Mouse (Mus musculus) spleen, adult 2 months (tissue): ENCODE measurements around the gene Flot2. TPM values are rescaled to one million over a fixed set of nuclear protein-coding genes. Genes with fewer than 3 reads are reported as not detected.
A peak's percentile ranks its signal among the peaks of the same experiment; 100 is the strongest.

Experiments used
- DNase-seq, 2 experiments: peaks; one replicate each; pipeline versions ENCODE4 v3.0.0 to v3.0.0-alpha.2; 2012 to 2021; ENCODE audit warnings: low spot score in 2 of 2, low read depth in 1 of 2
- H3K27ac ChIP-seq: fragments of 200-500 bp; 2 replicates; pipeline ENCODE4 v1.5.1; 2012; ENCODE audit warnings: low read length, inconsistent platforms; ENCODE audit not compliant: insufficient read depth
- H3K27me3 ChIP-seq: fragments of 200-500 bp; 2 replicates; pipeline ENCODE4 v1.6.1; 2012; ENCODE audit warnings: mild to moderate bottlenecking, moderate library complexity, low read length, inconsistent platforms; ENCODE audit not compliant: control insufficient read depth, insufficient read depth
- H3K36me3 ChIP-seq: fragments of 200-500 bp; 2 replicates; pipeline ENCODE4 v1.6.1; 2012; ENCODE audit warnings: mild to moderate bottlenecking, low read length, inconsistent platforms; ENCODE audit not compliant: control insufficient read depth, insufficient read depth
- H3K4me1 ChIP-seq: fragments of 200-500 bp; 2 replicates; pipeline ENCODE4 v1.6.1; 2011; ENCODE audit warnings: inconsistent platforms; ENCODE audit not compliant: control insufficient read depth, insufficient read depth, insufficient read length
- H3K4me3 ChIP-seq: fragments of 200-500 bp; 2 replicates; pipeline ENCODE4 v1.5.1; 2011; ENCODE audit warnings: mild to moderate bottlenecking, inconsistent platforms; ENCODE audit not compliant: insufficient read depth, insufficient read length; ENCODE audit errors: extremely low read depth
- CTCF ChIP-seq: fragments of 200-500 bp; IDR thresholded peaks from 2 replicates; pipeline ENCODE4 v1.5.1; 2011; ENCODE audit warnings: mild to moderate bottlenecking, inconsistent platforms; ENCODE audit not compliant: insufficient read depth, insufficient read length, insufficient replicate concordance; ENCODE audit errors: extremely low read depth
- POLR2A ChIP-seq: fragments of 200-500 bp; IDR thresholded peaks from 2 replicates; pipeline ENCODE4 v1.6.1; 2011; ENCODE audit warnings: low read depth, low read length, inconsistent platforms
- WGBS: fragments of 180-500 bp; shearing (Covaris S2); methylation state at CpG from one replicate; pipeline ENCODE4 v1.1.7; 2018; 5-methylcytosine and 5-hydroxymethylcytosine counted together
- polyA plus RNA-seq: library from polyadenylated mRNA; depleted of rRNA; stranded (reverse); fragments of >200 nt; gene quantifications from 2 replicates; pipeline ENCODE4 v1.2.3, GENCODE M21; 2012

Gene Flot2
- polyA plus RNA-seq, 1 experiment: 36.6 TPM

GRCm38 (mm10) chr11:78083595-78083994 lies 45.9 kb downstream of the Flot2 start:
- Histone ChIP-seq H3K4me1 (peaks cover 3% of the 10 kb centered on the region; the same call in 1 of the 2 replicates), H3K27me3 (no peaks in the 10 kb centered on the region), H3K4me3 (no peak overlapping the region), H3K36me3 (no peaks in the 10 kb centered on the region), H3K27ac (no peak overlapping the region)
- TF ChIP-seq POLR2A (no peak), CTCF (no peak)
- no peak for DNase-seq
- WGBS: 20% methylated on average over 1 of the region's 1 CpGs

GRCm38 (mm10) chr11:78086925-78087479 lies 49.3 kb downstream of the Flot2 start:
- no peak for TF ChIP-seq CTCF
- 77% methylated on average over 4 of the region's 4 CpGs for WGBS

GRCm38 (mm10) chr11:78087756-78088281 lies 50.1 kb downstream of the Flot2 start:
- Histone ChIP-seq H3K36me3 (no peaks in the 10 kb centered on the region), H3K27ac (no peak overlapping the region), H3K4me1 (no peaks in the 10 kb centered on the region), H3K27me3 (no peaks in the 10 kb centered on the region), H3K4me3 (no peak overlapping the region)
- no peak for TF ChIP-seq CTCF
- TF ChIP-seq POLR2A: no peak
- DNase-seq: no peak
- WGBS: 85% methylated on average over 5 of the region's 5 CpGs

More at GRCm38 (mm10) chr11:78086925-78087479, 49.3 kb downstream of the Flot2 start:
- Histone ChIP-seq H3K36me3 (no peaks in the 10 kb centered on the region), H3K4me3 (no peak overlapping the region), H3K4me1 (no peaks in the 10 kb centered on the region), H3K27ac (no peak overlapping the region), H3K27me3 (no peaks in the 10 kb centered on the region)
- no peak for DNase-seq

- peak overlapping the region; percentile 74 for H3K4me3 ChIP-seq
- 48% methylated on average over 11 of the region's 11 CpGs for WGBS
- no peaks in the 10 kb centered on the region for H3K36me3 ChIP-seq
- H3K27ac ChIP-seq: no peak overlapping the region
- no peaks in the 10 kb centered on the region for H3K4me1 ChIP-seq
- DNase-seq: no peak
- TF ChIP-seq CTCF (no peak), POLR2A (no peak)
- H3K27me3 ChIP-seq: no peaks in the 10 kb centered on the region
These were observed 56.4 kb downstream of the Flot2 start for GRCm38 (mm10) chr11:78094137-78094503.

GRCm38 (mm10) chr11:78094504-78095143 lies 56.9 kb downstream of the Flot2 start, which contains the start of gene Fam222b:
TSS of gene Fam222b (plus strand) at chr11:78094660.
- no peaks in the 10 kb centered on the region for H3K4me1 ChIP-seq
- H3K27me3 ChIP-seq: no peaks in the 10 kb centered on the region
- under 1% methylated on average over 38 of the region's 38 CpGs for WGBS
- H3K36me3 ChIP-seq: no peaks in the 10 kb centered on the region
- peak within 1 kb of the TSS; percentile 23; the same call in 1 of the 2 replicates for H3K27ac ChIP-seq
- TF ChIP-seq POLR2A (peak; percentile 68), CTCF (no peak)
- peak within 1 kb of the TSS; percentile 74 for H3K4me3 ChIP-seq
- DNase-seq: peak; percentile 65 to 92

- no peak for DNase-seq
- peak overlapping the region; percentile 74 for H3K4me3 ChIP-seq
- H3K4me1 ChIP-seq: no peaks in the 10 kb centered on the region
- no peak overlapping the region for H3K27ac ChIP-seq
- 33% methylated on average over 5 of the region's 5 CpGs for WGBS
- no peaks in the 10 kb centered on the region for H3K36me3 ChIP-seq
- no peak for TF ChIP-seq POLR2A
- TF ChIP-seq CTCF: no peak
- no peaks in the 10 kb centered on the region for H3K27me3 ChIP-seq
These were observed 57.4 kb downstream of the Flot2 start for GRCm38 (mm10) chr11:78095144-78095516.

GRCm38 (mm10) chr11:78097077-78097476 lies 59.3 kb downstream of the Flot2 start:
- no peaks in the 10 kb centered on the region; the same call in 1 of the 2 replicates for H3K36me3 ChIP-seq
- no peaks in the 10 kb centered on the region for H3K4me1 ChIP-seq
- no peaks in the 10 kb centered on the region for H3K27me3 ChIP-seq
- no peak overlapping the region for H3K4me3 ChIP-seq
- no peak overlapping the region for H3K27ac ChIP-seq
- DNase-seq: no peak
- TF ChIP-seq CTCF: no peak
- TF ChIP-seq POLR2A: no peak
- WGBS: 71% methylated on average over 3 of the region's 3 CpGs
